In the genomic region with DNA sequence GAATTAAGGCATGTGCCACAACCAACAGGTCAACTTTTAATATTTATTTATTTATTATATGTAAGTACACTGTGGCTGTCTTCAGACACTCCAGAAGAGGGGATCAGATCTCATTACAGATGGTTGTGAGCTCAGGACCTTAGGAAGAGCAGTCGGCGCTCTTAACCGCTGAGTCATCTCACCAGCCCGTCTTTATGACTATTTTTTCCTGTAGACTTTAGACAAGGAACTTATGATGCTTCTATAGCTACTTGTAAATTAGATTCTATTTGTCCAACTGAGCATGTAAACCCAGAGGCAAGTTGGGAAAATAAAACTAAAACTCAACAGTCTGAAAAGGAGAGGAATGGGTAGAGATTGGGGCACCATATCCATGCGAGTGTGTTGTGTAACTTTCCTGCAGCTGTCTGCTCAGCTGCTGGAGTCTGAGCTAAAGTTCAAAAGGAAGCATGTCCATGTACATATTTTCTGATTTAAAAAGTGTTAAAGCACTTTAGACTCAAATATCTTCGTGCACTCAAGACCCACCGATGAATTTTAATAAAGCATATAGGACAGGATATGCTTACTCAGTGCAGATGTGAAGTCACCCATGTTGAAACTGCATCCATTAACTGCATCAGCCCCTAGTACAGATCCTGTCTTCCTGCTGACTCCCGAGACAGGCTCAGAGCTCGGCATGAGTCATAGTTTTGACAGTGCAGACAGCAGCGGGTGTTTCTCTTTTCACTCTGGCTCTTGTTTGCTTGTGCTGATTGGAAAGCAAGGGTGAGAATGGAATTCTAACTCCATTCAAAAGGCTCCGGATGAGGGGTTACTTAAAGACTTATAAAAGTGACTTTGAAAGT, we compare ENCODE assay signal across 10 mouse cellular contexts.
A peak's percentile ranks its signal among the peaks of the same experiment; 100 is the strongest.
DNase-seq lines count a peak whose midpoint lies in the region; TF ChIP-seq lines count a peak whose summit lies in the region.
"Had no signal": no experiment of that assay in that cellular context is flagged by ENCODE, and none has a peak within 500 bp of the region (broad histone marks: within the 10 kb centered on the region; RNA-seq: fewer than 3 reads in every experiment).

No protein-coding gene starts in this region.

- no peaks in the 10 kb centered on the region for H3K79me2 ChIP-seq in C2C12 (ENCODE audit: control insufficient read depth, insufficient read depth)
- H3K79me2 ChIP-seq in macrophage (ENCODE audit: inconsistent target), result no peaks in the 10 kb centered on the region

- H3K4me3 ChIP-seq in kidney, adult 2 months (ENCODE audit: insufficient read depth, low read depth, low read length), result no peak overlapping the region
- no peak overlapping the region for H3K4me3 ChIP-seq in C2C12 (ENCODE audit: insufficient read depth, poor library complexity, severe bottlenecking)
- H3K4me3 ChIP-seq in bone marrow macrophage, adult 2 months (ENCODE audit: insufficient read depth, low read length), result peak overlapping the region; percentile 25; the same call in 1 of the 2 replicates
- no peak overlapping the region for H3K4me3 ChIP-seq in macrophage (ENCODE audit: inconsistent target)
- H3K4me3 ChIP-seq: hindbrain, embryonic 12.5 days had no signal

- H3ac ChIP-seq in C2C12 (ENCODE audit: control insufficient read depth, insufficient read length, low read depth), result no peak overlapping the region

- no peak overlapping the region for H3K27ac ChIP-seq in kidney, adult 2 months (ENCODE audit: insufficient read depth, low read depth, low read length)
- peak overlapping the region; percentile 69 for H3K27ac ChIP-seq in bone marrow macrophage, adult 2 months (ENCODE audit: insufficient read depth, low read depth, low read length)
- peak overlapping the region; percentile 73 for H3K27ac ChIP-seq in macrophage
- H3K27ac ChIP-seq: hindbrain, embryonic 12.5 days had no signal

- H3K4me1 ChIP-seq in kidney, adult 2 months (ENCODE audit: control insufficient read depth, insufficient read depth, low read length), result no peaks in the 10 kb centered on the region
- peaks cover 22% of the 10 kb centered on the region for H3K4me1 ChIP-seq in bone marrow macrophage, adult 2 months (ENCODE audit: control insufficient read depth, insufficient read depth, low read length)
- H3K4me1 ChIP-seq: hindbrain, embryonic 12.5 days had no signal

- TF ChIP-seq POLR2A in kidney, adult 2 months (IDR thresholded peaks at IDR 0.05; ENCODE audit: low read depth, low read length), result no peak
- TF ChIP-seq POLR2A in bone marrow macrophage, adult 2 months (IDR thresholded peaks at IDR 0.05; ENCODE audit: borderline replicate concordance, low read depth, low read length), result no peak

- no peak for TF ChIP-seq CTCF in kidney, adult 2 months (conservative IDR thresholded peaks at IDR 0.05; ENCODE audit: insufficient read depth, insufficient read length, low read depth, low read length)
- no peak for TF ChIP-seq CTCF in C2C12 (IDR thresholded peaks at IDR 0.05; ENCODE audit: control insufficient read depth, insufficient read depth, insufficient read length)
- TF ChIP-seq CTCF in bone marrow macrophage, adult 2 months (IDR thresholded peaks at IDR 0.05; ENCODE audit: low read depth, low read length), result no peak

- no peaks in the 10 kb centered on the region for H3K36me3 ChIP-seq in kidney, adult 2 months (ENCODE audit: control insufficient read depth, insufficient read depth, low read length)
- H3K36me3 ChIP-seq in C2C12 (ENCODE audit: control insufficient read depth, insufficient read depth) (no peaks in the 10 kb centered on the region), macrophage (ENCODE audit: inconsistent target) (no peaks in the 10 kb centered on the region)
- H3K36me3 ChIP-seq: hindbrain, embryonic 12.5 days had no signal

- H3K79me3 ChIP-seq in C2C12 (ENCODE audit: low read depth), result no peaks in the 10 kb centered on the region

- DNase-seq in kidney, postnatal 10 days, result peak; percentile 13
- DNase-seq in kidney, adult 2 months, result no peak
- no peak for DNase-seq in cerebellum, postnatal 14 days
- no peak for DNase-seq in embryo, embryonic 9.5 days (ENCODE audit: extremely low spot score)
- DNase-seq: cerebellum, adult 11 months; lung, postnatal 36 days had no signal

- WGBS in kidney, adult 2 months, result 51% methylated on average over 11 of the region's 11 CpGs
- WGBS in macrophage (ENCODE audit: missing documents), result 36% methylated on average over 8 of the region's 11 CpGs

- no peaks in the 10 kb centered on the region for H3K27me3 ChIP-seq in kidney, adult 2 months (replicated peaks; ENCODE audit: control insufficient read depth, insufficient read depth, low read length)
- no peaks in the 10 kb centered on the region for H3K27me3 ChIP-seq in C2C12 (ENCODE audit: control insufficient read depth, insufficient read depth, insufficient read length)
- H3K27me3 ChIP-seq: hindbrain, embryonic 12.5 days had no signal

TF ChIP-seq in C2C12, 6 proteins besides CTCF, POLR2A, EP300 and RAD21:
- TF ChIP-seq FOSL1 (IDR thresholded peaks at IDR 0.05; ENCODE audit: insufficient read depth, low read length, poor library complexity, severe bottlenecking) (no peak), MYOD1 (IDR thresholded peaks at IDR 0.05; ENCODE audit: control insufficient read depth, insufficient read length, low read depth) (no peak), USF1 (IDR thresholded peaks at IDR 0.05; ENCODE audit: low read depth) (no peak), MAX (IDR thresholded peaks at IDR 0.05) (peak; percentile 20), CEBPB (IDR thresholded peaks at IDR 0.05; ENCODE audit: low read depth) (peak; percentile 50), MYOG (IDR thresholded peaks at IDR 0.05; ENCODE audit: control insufficient read depth, extremely low read depth, insufficient read length) (no peak)
